Mouse (Mus musculus) forebrain, embryonic 16.5 days (tissue): ENCODE data around the gene Prmt1. TPM values are rescaled to one million over a fixed set of nuclear protein-coding genes. Genes with fewer than 3 reads are reported as not detected.

Experiments
- ATAC-seq: fragments of 200-750 bp; cut with Nextera tagmentation; 2 replicates; pipeline ENCODE4 v1.8.0; 2017; ENCODE audit warnings: mild to moderate bottlenecking, moderate library complexity
- H3K27ac ChIP-seq: fragments of 300-500 bp; sonication (generic); 2 replicates; pipeline ENCODE4 v1.5.1; 2014; ENCODE audit warnings: low read length, control low read depth
- H3K27me3 ChIP-seq: fragments of 300-500 bp; sonication (generic); replicated peaks from 2 replicates; pipeline ENCODE4 v1.6.1; 2014; ENCODE audit warnings: low read length; ENCODE audit not compliant: control insufficient read depth, insufficient read depth
- H3K36me3 ChIP-seq: fragments of 300-500 bp; sonication (generic); 2 replicates; pipeline ENCODE4 v1.6.1; 2014; ENCODE audit not compliant: control insufficient read depth, insufficient read depth
- H3K4me1 ChIP-seq: fragments of 300-500 bp; sonication (generic); replicated peaks from 2 replicates; pipeline ENCODE4 v1.6.1; 2014; ENCODE audit warnings: low read length; ENCODE audit not compliant: control insufficient read depth, insufficient read depth
- H3K4me2 ChIP-seq: fragments of 300-500 bp; sonication (generic); 2 replicates; pipeline ENCODE4 v1.6.1; 2014; ENCODE audit warnings: mild to moderate bottlenecking, low read length, control low read depth
- H3K4me3 ChIP-seq: fragments of 300-500 bp; sonication (generic); replicated peaks from 2 replicates; pipeline ENCODE4 v1.5.1; 2014; ENCODE audit warnings: mild to moderate bottlenecking, low read length, control low read depth
- H3K9ac ChIP-seq: fragments of 300-500 bp; sonication (generic); replicated peaks from 2 replicates; pipeline ENCODE4 v1.6.1; 2014; ENCODE audit warnings: low read depth, low read length, control low read depth
- H3K9me3 ChIP-seq: fragments of 300-500 bp; sonication (generic); 2 replicates; pipeline ENCODE4 v1.6.1; 2016; ENCODE audit warnings: low read length; ENCODE audit not compliant: control insufficient read depth
- WGBS: fragments of 180-500 bp; shearing (Covaris S2); extraction: QIAGEN DNeasy Blood & Tissue Kit; methylation state at CpG from one replicate; pipeline ENCODE4 v1.1.7; 2014; 5-methylcytosine and 5-hydroxymethylcytosine counted together
- polyA plus RNA-seq: library from polyadenylated mRNA; unstranded; fragments of >200 nt; fragmentation: Nextera tagmentation; extraction: Ambion mirVana; gene quantifications from 2 replicates; pipeline ENCODE4 v1.2.1, GENCODE M21; 2015

The Prmt1 gene
- polyA plus RNA-seq, 1 experiment from 2014 or later = 707 TPM

DNA sequence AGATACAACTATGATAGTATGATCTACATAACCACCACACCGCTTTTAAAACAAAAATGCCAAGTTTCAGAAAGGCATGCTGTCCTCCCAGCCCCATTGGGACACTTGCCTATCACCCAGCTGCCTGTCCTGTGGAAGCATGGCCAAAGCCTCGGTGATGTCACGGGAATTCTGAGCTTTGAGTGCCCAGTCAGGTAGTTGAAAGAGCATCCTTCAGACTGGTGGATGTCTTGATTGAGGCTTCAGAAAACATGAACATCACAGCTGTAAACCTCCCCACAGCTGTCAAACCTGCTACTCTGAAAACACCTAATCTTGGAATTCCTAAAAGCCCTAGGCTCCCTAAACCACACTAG is 27.7 kb upstream of the Prmt1 start:
- Histone ChIP-seq H3K27me3 (0 out of 2 replicates have a peak, but pooled peaks cover 5% of the 10 kb centered on the region), H3K9me3 (no peaks in the 10 kb centered on the region), H3K4me2 (no peak overlapping the region), H3K9ac (no peak overlapping the region), H3K4me1 (peaks cover 29% of the 10 kb centered on the region), H3K36me3 (peaks cover 16% of the 10 kb centered on the region), H3K27ac (no peak overlapping the region), H3K4me3 (no peak overlapping the region)
- WGBS = 96% methylated on average over 3 of the region's 3 CpGs
- no peak for ATAC-seq

DNA sequence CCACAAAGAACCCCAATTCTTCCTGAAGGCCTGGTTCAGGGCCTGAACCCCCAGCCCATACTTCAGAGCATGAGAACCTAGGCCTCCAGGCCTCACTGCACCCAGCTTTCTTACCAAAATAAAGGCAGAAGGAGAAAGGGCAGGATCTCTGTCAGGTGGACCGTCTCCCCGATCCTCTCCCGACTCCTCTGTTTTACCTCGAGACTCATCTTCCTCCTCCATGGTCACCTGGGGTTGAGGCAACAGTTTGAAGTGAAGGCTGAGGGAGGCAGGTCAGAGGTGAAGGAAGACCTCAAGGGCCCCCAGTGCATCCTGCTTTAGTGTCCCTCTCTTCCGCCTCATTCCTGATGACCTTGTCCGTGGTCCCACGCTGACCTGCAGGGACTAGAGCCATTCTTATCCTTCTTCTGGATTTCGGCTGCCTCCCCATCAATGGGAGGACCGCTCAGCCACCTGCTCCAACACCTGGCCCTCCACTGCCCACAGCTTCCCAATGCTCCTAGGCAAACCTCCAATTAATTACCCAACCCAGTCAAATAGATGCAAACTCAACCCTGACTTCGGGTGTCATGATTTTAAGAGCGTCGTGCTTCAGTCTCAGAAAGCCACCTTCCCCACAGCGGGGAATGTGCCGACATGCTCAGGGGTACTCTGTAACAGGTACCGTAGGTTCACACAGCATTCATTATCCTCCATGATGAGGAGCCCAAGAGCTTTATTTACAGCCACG is 27.2 kb upstream of the Prmt1 start:
- Histone ChIP-seq H3K4me1 (peaks cover 29% of the 10 kb centered on the region), H3K36me3 (peaks cover 17% of the 10 kb centered on the region), H3K4me2 (no peak overlapping the region), H3K27ac (no peak overlapping the region), H3K27me3 (0 out of 2 replicates have a peak, but pooled peaks cover 4% of the 10 kb centered on the region), H3K4me3 (no peak overlapping the region), H3K9me3 (no peaks in the 10 kb centered on the region), H3K9ac (no peak overlapping the region)
- 93% methylated on average over 16 of the region's 16 CpGs for WGBS
- ATAC-seq = no peak

DNA sequence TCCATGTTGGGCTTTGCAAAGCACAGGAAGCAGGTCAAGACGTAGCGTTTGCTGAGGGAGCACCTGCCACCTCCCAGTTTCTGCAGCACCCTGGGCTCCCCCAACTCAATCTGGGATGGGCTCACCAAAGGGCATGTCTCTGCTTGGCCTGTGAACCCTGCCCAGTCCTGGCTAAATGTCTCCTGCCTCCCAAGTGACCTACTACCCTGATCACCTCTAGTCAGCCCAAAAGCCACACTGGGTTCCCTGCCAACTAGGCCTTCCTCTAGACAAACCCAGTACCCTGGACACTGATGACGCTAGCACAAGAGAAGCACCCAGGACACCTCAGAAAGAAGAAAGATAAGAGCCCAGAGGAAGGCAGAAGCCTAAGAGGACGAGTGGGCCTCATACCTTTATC is 26.5 kb upstream of the Prmt1 start:
- H3K9ac ChIP-seq = no peak overlapping the region
- no peaks in the 10 kb centered on the region for H3K9me3 ChIP-seq
- no peak overlapping the region for H3K27ac ChIP-seq
- ATAC-seq = no peak
- H3K4me1 ChIP-seq = peaks cover 26% of the 10 kb centered on the region
- H3K27me3 ChIP-seq = 0 out of 2 replicates have a peak, but pooled peaks cover 2% of the 10 kb centered on the region
- WGBS = 88% methylated on average over 4 of the region's 4 CpGs
- H3K4me3 ChIP-seq = no peak overlapping the region
- H3K4me2 ChIP-seq = no peak overlapping the region
- peaks cover 21% of the 10 kb centered on the region for H3K36me3 ChIP-seq

DNA sequence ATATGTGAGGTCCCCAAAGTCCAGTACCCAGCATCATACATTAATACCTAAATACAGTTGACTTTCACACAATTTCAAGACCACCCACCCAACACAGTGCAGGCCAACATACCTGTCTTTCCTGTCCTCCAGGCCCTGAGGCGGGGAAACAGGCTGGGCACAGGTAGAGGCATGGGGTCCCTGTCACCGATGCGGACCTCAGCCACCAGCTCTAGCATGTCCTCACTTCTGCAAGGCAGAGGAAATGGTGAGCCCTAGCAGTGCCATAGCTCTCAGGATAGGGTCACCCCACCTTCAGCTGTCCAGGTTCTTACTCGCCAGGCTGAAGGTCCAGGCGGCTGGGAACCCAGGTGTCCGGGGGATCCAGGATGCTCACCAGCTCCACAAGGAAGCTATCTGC is 25.6 kb upstream of the Prmt1 start:
- WGBS = 98% methylated on average over 6 of the region's 6 CpGs
- H3K36me3 ChIP-seq = peaks cover 29% of the 10 kb centered on the region
- H3K9me3 ChIP-seq = no peaks in the 10 kb centered on the region
- H3K4me3 ChIP-seq = no peak overlapping the region
- no peak overlapping the region for H3K27ac ChIP-seq
- H3K9ac ChIP-seq = no peak overlapping the region
- ATAC-seq = no peak
- no peak overlapping the region for H3K4me2 ChIP-seq
- H3K27me3 ChIP-seq = no peaks in the 10 kb centered on the region
- H3K4me1 ChIP-seq = peaks cover 18% of the 10 kb centered on the region

DNA sequence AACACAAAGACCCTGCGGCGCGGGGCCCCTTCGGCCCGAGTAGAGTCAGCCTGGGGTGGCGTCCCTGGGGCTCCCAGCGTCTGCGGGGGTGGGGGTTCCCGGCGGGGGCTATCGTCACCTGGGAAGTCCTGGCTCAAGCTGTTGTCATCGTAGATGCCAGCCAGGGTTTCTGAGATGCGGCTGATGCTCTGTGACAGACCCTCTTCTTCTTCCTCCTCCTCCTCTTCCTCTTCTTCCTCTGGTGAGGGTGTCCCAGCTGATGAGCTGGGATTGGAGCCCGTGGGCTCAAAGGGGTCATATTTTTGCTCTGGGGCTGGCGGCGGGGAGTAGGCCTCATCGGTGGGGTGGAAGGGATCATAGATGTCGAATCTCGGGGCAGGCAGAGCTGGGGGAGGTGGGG is 22.0 kb upstream of the Prmt1 start:
- H3K36me3 ChIP-seq = peaks cover 53% of the 10 kb centered on the region
- no peak overlapping the region for H3K4me3 ChIP-seq
- no peaks in the 10 kb centered on the region; the same call in 1 of the 2 replicates for H3K4me1 ChIP-seq
- H3K9me3 ChIP-seq = no peaks in the 10 kb centered on the region
- H3K27ac ChIP-seq = no peak overlapping the region
- H3K27me3 ChIP-seq = no peaks in the 10 kb centered on the region
- H3K4me2 ChIP-seq = no peak overlapping the region
- 94% methylated on average over 19 of the region's 19 CpGs for WGBS
- H3K9ac ChIP-seq = no peak overlapping the region
- no peak for ATAC-seq

DNA sequence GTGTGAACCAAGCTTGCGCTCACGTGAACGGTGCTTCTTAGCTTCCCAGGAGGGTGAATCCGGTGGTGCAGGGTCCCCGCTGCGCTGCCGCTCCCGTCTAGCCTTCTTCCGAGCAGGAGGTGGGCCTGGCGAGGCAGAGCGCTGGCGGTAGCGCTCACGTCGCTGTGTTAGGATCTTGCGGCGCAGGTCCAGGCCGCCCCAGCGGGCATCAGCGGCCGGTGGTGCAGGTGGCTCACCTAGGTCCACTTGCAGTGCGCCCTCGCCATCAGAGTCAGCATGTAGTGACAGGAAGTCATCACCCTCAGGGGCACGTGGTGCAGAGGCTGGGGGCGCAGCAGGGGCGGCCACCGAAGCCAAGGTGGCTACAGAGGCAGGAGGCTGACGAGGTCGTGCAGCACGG is 21.5 kb upstream of the Prmt1 start:
- no peaks in the 10 kb centered on the region for H3K27me3 ChIP-seq
- WGBS = 95% methylated on average over 30 of the region's 30 CpGs
- H3K4me3 ChIP-seq = no peak overlapping the region
- H3K4me1 ChIP-seq = no peaks in the 10 kb centered on the region
- no peak for ATAC-seq
- no peaks in the 10 kb centered on the region for H3K9me3 ChIP-seq
- H3K9ac ChIP-seq = no peak overlapping the region
- no peak overlapping the region for H3K27ac ChIP-seq
- H3K36me3 ChIP-seq = peaks cover 57% of the 10 kb centered on the region
- no peak overlapping the region for H3K4me2 ChIP-seq

DNA sequence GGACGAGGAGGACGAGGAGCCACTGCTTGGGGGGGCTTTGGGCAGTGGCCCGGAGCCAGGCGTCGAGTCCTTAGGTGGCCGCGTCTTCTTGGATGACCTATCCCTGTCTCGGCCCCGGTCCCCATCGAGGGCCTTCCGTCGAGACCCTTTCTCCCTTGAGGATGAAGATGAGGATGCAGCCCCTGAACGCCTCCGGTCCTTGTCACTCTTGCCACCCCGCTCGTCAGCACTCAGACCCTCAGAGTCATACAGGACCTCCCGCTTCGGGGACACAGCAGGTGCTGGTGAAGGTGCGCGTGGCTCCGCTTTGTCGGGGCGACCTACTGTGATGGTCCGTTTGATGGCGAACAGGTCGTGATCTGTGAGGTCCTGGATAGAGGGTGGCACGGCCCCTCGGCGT is 20.8 kb upstream of the Prmt1 start:
- no peak overlapping the region for H3K9ac ChIP-seq
- H3K36me3 ChIP-seq = peaks cover 56% of the 10 kb centered on the region
- H3K27ac ChIP-seq = no peak overlapping the region
- no peaks in the 10 kb centered on the region for H3K27me3 ChIP-seq
- WGBS = 95% methylated on average over 29 of the region's 29 CpGs
- no peak overlapping the region for H3K4me3 ChIP-seq
- no peaks in the 10 kb centered on the region for H3K9me3 ChIP-seq
- no peak overlapping the region for H3K4me2 ChIP-seq
- no peak for ATAC-seq
- no peaks in the 10 kb centered on the region for H3K4me1 ChIP-seq

DNA sequence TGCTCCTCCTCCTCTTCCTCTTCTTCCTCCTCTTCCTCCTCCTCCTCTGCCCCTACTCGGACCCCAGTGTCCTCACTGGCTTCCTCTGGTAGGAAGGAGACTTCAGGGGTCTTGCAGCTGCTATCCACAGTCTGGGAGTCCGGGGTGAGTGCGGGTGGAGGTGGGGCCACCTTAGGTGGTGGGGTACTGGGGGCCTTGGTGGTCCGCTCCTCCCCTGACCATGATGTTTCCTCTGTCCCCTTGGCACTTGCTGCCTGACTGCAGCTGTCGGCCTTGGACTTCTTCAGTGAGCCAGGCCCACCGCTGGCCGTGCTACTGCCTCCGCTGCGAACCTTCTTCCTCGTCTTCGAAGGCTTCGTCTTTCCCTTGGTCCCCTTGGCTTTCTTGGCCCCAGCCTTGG is 20.1 kb upstream of the Prmt1 start:
- no peak for ATAC-seq
- Histone ChIP-seq H3K36me3 (peaks cover 56% of the 10 kb centered on the region), H3K27ac (no peak overlapping the region), H3K4me1 (no peaks in the 10 kb centered on the region), H3K9ac (no peak overlapping the region), H3K27me3 (no peaks in the 10 kb centered on the region), H3K4me3 (no peak overlapping the region), H3K9me3 (no peaks in the 10 kb centered on the region), H3K4me2 (no peak overlapping the region)
- WGBS = 93% methylated on average over 11 of the region's 12 CpGs

DNA sequence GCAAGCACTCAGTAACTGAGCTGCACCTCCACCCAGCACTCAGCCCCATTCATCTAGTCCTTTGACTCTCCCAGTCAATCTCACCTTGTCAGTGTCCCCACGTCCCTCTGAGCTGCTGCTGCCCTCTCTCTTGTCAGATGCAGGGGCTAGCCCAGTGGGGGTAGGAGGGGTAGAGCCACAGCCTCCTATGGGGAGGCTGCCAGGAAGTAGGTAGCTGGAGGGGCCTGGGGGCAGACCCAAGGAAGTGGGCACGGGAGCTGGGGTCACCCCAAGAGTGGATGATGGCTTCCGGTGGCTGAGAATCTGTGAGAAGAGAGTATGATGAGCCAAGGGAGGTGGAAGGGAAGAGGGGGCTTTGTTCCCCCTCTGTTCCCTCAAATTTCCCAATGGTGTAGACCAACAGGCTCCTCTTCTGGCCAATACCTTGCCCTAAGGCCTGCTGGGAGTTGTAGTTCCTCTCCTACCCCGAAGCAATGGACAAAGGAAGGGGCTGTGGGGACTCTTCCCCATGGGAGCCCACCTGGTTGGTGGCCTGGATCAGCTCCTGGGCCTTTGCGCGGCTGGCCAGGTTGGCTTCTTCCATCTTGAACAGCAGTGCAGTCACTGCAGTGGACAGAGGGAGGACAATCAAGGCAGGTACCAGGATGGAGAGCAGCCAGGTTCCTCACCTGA is 19.1 kb upstream of the Prmt1 start:
- Histone ChIP-seq H3K4me2 (no peak overlapping the region), H3K36me3 (peaks cover 60% of the 10 kb centered on the region), H3K9ac (0 out of 2 replicates have a peak overlapping the region, but pooled peaks have one; percentile 17), H3K9me3 (no peaks in the 10 kb centered on the region), H3K27ac (no peak overlapping the region), H3K27me3 (no peaks in the 10 kb centered on the region), H3K4me3 (no peak overlapping the region), H3K4me1 (no peaks in the 10 kb centered on the region)
- 89% methylated on average over 6 of the region's 6 CpGs for WGBS
- no peak for ATAC-seq
